Mouse (Mus musculus) C2C12 (cell line): ENCODE results near the gene Xlr3a.

ENCODE experiments used
- CEBPB ChIP-seq: IDR thresholded peaks from one replicate; pipeline ENCODE4 v1.6.1; 2011; ENCODE audit warnings: low read depth, mild to moderate bottlenecking, control low read depth, moderate library complexity
- CTCF ChIP-seq: IDR thresholded peaks from one replicate; pipeline ENCODE4 v1.5.1; 2011; ENCODE audit not compliant: control insufficient read depth, insufficient read depth, insufficient read length
- FOSL1 ChIP-seq: IDR thresholded peaks from one replicate; pipeline ENCODE4 v1.8.0; 2011; ENCODE audit warnings: mild to moderate bottlenecking, low read length; ENCODE audit not compliant: poor library complexity, insufficient read depth, severe bottlenecking
- MAX ChIP-seq: IDR thresholded peaks from one replicate; pipeline ENCODE4 v1.6.1; 2011; ENCODE audit warnings: mild to moderate bottlenecking, control low read depth
- MYOD1 ChIP-seq: IDR thresholded peaks from one replicate; pipeline ENCODE4 v1.6.1; 2011; ENCODE audit warnings: low read depth; ENCODE audit not compliant: control insufficient read depth, insufficient read length
- MYOG ChIP-seq: IDR thresholded peaks from one replicate; pipeline ENCODE4 v1.6.1; 2011; ENCODE audit not compliant: control insufficient read depth, insufficient read length; ENCODE audit errors: extremely low read depth
- USF1 ChIP-seq: IDR thresholded peaks from one replicate; pipeline ENCODE4 v1.6.1; 2011; ENCODE audit warnings: low read depth, mild to moderate bottlenecking, control low read depth, moderate library complexity

DNA sequence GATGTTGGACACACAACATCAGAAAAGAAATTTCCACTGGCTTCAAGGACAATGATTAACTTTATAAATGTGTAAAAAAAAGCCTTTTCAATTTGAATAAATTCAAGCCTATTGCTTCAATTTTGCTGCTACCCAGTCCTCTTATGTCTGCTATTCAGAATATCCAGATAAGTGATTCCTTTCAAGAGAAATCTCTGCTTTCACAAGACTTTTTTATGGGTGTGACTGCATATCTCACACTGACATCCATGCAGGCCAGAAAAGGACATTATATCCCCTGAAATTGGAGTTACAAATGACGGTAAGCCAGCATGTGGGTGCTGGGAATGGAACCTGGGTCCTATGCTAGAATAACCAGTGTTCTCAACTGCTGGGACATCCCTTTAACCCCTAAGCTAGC lies 35.4 kb downstream of the Xlr3a start:
- TF ChIP-seq CTCF (no peak), MAX (no peak), USF1 (no peak), MYOD1 (no peak), MYOG (no peak), CEBPB (no peak), FOSL1 (no peak)
